Mouse (Mus musculus): ENCODE data around the gene Acap3. TPM values are rescaled to one million over a fixed set of nuclear protein-coding genes. Genes with fewer than 3 reads are reported as not detected.

Gene Acap3
- polyA plus RNA-seq, 1 experiment from 2014 or later: 34.6 TPM

GRCm38 (mm10) chr4:155898318-155898717 is 6.7 kb downstream of the Acap3 start:
- ATAC-seq (replicated peaks; ENCODE audit: low FRiP score) (no peak), DNase-seq (ENCODE audit: low spot score) (peak; percentile 22)
- Histone ChIP-seq H3K36me3 (ENCODE audit: control insufficient read depth, insufficient read depth, low read length) (peaks cover 3% of the 10 kb centered on the region; the same call in 1 of the 2 replicates), H3K9ac (ENCODE audit: low read length) (no peak overlapping the region), H3K27me3 (ENCODE audit: control insufficient read depth, insufficient read depth, low read length) (no peaks in the 10 kb centered on the region), H3K4me2 (ENCODE audit: low read depth, low read length, severe bottlenecking) (no peak overlapping the region), H3K4me1 (replicated peaks; ENCODE audit: control insufficient read depth, insufficient read depth, low read length) (peaks cover 9% of the 10 kb centered on the region; the same call in 1 of the 2 replicates), H3K4me3 (ENCODE audit: low read depth, low read length) (no peak overlapping the region), H3K9me3 (ENCODE audit: control insufficient read depth, low read length) (no peaks in the 10 kb centered on the region), H3K27ac (ENCODE audit: low read depth, low read length) (no peak overlapping the region)
- 96% methylated on average over 2 of the region's 2 CpGs for WGBS

GRCm38 (mm10) chr4:155899355-155899754 is 7.7 kb downstream of the Acap3 start:
- no peak overlapping the region for H3K4me3 ChIP-seq (ENCODE audit: low read depth, low read length)
- DNase-seq (ENCODE audit: low spot score): peak; percentile 32
- H3K4me2 ChIP-seq (ENCODE audit: low read depth, low read length, severe bottlenecking): no peak overlapping the region
- ATAC-seq (replicated peaks; ENCODE audit: low FRiP score): no peak
- H3K36me3 ChIP-seq (ENCODE audit: control insufficient read depth, insufficient read depth, low read length): peaks cover 7% of the 10 kb centered on the region; the same call in 1 of the 2 replicates
- H3K27me3 ChIP-seq (ENCODE audit: control insufficient read depth, insufficient read depth, low read length): no peaks in the 10 kb centered on the region
- 0 out of 2 replicates have a peak, but pooled peaks cover 2% of the 10 kb centered on the region for H3K4me1 ChIP-seq (replicated peaks; ENCODE audit: control insufficient read depth, insufficient read depth, low read length)
- no peaks in the 10 kb centered on the region for H3K9me3 ChIP-seq (ENCODE audit: control insufficient read depth, low read length)
- no peak overlapping the region for H3K9ac ChIP-seq (ENCODE audit: low read length)
- no peak overlapping the region for H3K27ac ChIP-seq (ENCODE audit: low read depth, low read length)
- WGBS: 97% methylated on average over 7 of the region's 7 CpGs

- Histone ChIP-seq H3K27me3 (ENCODE audit: control insufficient read depth, insufficient read depth, low read length) (no peaks in the 10 kb centered on the region), H3K4me1 (replicated peaks; ENCODE audit: control insufficient read depth, insufficient read depth, low read length) (no peaks in the 10 kb centered on the region), H3K4me3 (ENCODE audit: low read depth, low read length) (no peak overlapping the region), H3K9ac (ENCODE audit: low read length) (no peak overlapping the region), H3K27ac (ENCODE audit: low read depth, low read length) (no peak overlapping the region), H3K9me3 (ENCODE audit: control insufficient read depth, low read length) (no peaks in the 10 kb centered on the region), H3K36me3 (ENCODE audit: control insufficient read depth, insufficient read depth, low read length) (peaks cover 7% of the 10 kb centered on the region; the same call in 1 of the 2 replicates), H3K4me2 (ENCODE audit: low read depth, low read length, severe bottlenecking) (no peak overlapping the region)
- peak; percentile 42 for DNase-seq (ENCODE audit: low spot score)
- no peak for ATAC-seq (replicated peaks; ENCODE audit: low FRiP score)
- 82% methylated on average over 3 of the region's 3 CpGs for WGBS
These were observed 9.6 kb downstream of the Acap3 start for GRCm38 (mm10) chr4:155901205-155901604.

GRCm38 (mm10) chr4:155903246-155903645 is 11.6 kb downstream of the Acap3 start:
- ATAC-seq (replicated peaks; ENCODE audit: low FRiP score) (no peak), DNase-seq (ENCODE audit: low spot score) (no peak)
- Histone ChIP-seq H3K36me3 (ENCODE audit: control insufficient read depth, insufficient read depth, low read length) (peaks cover 7% of the 10 kb centered on the region; the same call in 1 of the 2 replicates), H3K27ac (ENCODE audit: low read depth, low read length) (no peak overlapping the region), H3K4me2 (ENCODE audit: low read depth, low read length, severe bottlenecking) (no peak overlapping the region), H3K9ac (ENCODE audit: low read length) (no peak overlapping the region), H3K4me3 (ENCODE audit: low read depth, low read length) (no peak overlapping the region), H3K4me1 (replicated peaks; ENCODE audit: control insufficient read depth, insufficient read depth, low read length) (no peaks in the 10 kb centered on the region), H3K27me3 (ENCODE audit: control insufficient read depth, insufficient read depth, low read length) (no peaks in the 10 kb centered on the region), H3K9me3 (ENCODE audit: control insufficient read depth, low read length) (no peaks in the 10 kb centered on the region)
- WGBS: 94% methylated on average over 13 of the region's 13 CpGs

- H3K27me3 ChIP-seq (ENCODE audit: control insufficient read depth, insufficient read depth, low read length): no peaks in the 10 kb centered on the region
- 91% methylated on average over 13 of the region's 13 CpGs for WGBS
These were observed 12.9 kb downstream of the Acap3 start for GRCm38 (mm10) chr4:155904318-155905102.

GRCm38 (mm10) chr4:155905634-155906033 is 14.0 kb downstream of the Acap3 start:
- Histone ChIP-seq H3K36me3 (ENCODE audit: control insufficient read depth, insufficient read depth, low read length) (peaks cover 4% of the 10 kb centered on the region; the same call in 1 of the 2 replicates), H3K27ac (ENCODE audit: low read depth, low read length) (no peak overlapping the region), H3K4me3 (ENCODE audit: low read depth, low read length) (no peak overlapping the region), H3K9ac (ENCODE audit: low read length) (no peak overlapping the region), H3K4me2 (ENCODE audit: low read depth, low read length, severe bottlenecking) (no peak overlapping the region), H3K4me1 (replicated peaks; ENCODE audit: control insufficient read depth, insufficient read depth, low read length) (no peaks in the 10 kb centered on the region), H3K9me3 (ENCODE audit: control insufficient read depth, low read length) (no peaks in the 10 kb centered on the region), H3K27me3 (ENCODE audit: control insufficient read depth, insufficient read depth, low read length) (no peaks in the 10 kb centered on the region)
- ATAC-seq (replicated peaks; ENCODE audit: low FRiP score) (no peak), DNase-seq (ENCODE audit: low spot score) (peak; percentile 46)
- WGBS: 91% methylated on average over 13 of the region's 13 CpGs

More at GRCm38 (mm10) chr4:155904318-155905102, 12.9 kb downstream of the Acap3 start:
- no peaks in the 10 kb centered on the region for H3K9me3 ChIP-seq (ENCODE audit: control insufficient read depth, low read length)
- no peak overlapping the region for H3K4me3 ChIP-seq (ENCODE audit: low read depth, low read length)
- H3K27ac ChIP-seq (ENCODE audit: low read depth, low read length): no peak overlapping the region
- H3K36me3 ChIP-seq (ENCODE audit: control insufficient read depth, insufficient read depth, low read length): peaks cover 7% of the 10 kb centered on the region; the same call in 1 of the 2 replicates
- H3K9ac ChIP-seq (ENCODE audit: low read length): no peak overlapping the region
- H3K4me1 ChIP-seq (replicated peaks; ENCODE audit: control insufficient read depth, insufficient read depth, low read length): no peaks in the 10 kb centered on the region
- ATAC-seq (replicated peaks; ENCODE audit: low FRiP score): no peak
- peak; percentile 58 for DNase-seq (ENCODE audit: low spot score)
- H3K4me2 ChIP-seq (ENCODE audit: low read depth, low read length, severe bottlenecking): no peak overlapping the region

- Histone ChIP-seq H3K4me3 (ENCODE audit: low read depth, low read length) (no peak overlapping the region), H3K9me3 (ENCODE audit: control insufficient read depth, low read length) (no peaks in the 10 kb centered on the region), H3K4me2 (ENCODE audit: low read depth, low read length, severe bottlenecking) (no peak overlapping the region), H3K36me3 (ENCODE audit: control insufficient read depth, insufficient read depth, low read length) (peaks cover 4% of the 10 kb centered on the region; the same call in 1 of the 2 replicates), H3K27ac (ENCODE audit: low read depth, low read length) (no peak overlapping the region), H3K27me3 (ENCODE audit: control insufficient read depth, insufficient read depth, low read length) (no peaks in the 10 kb centered on the region), H3K4me1 (replicated peaks; ENCODE audit: control insufficient read depth, insufficient read depth, low read length) (no peaks in the 10 kb centered on the region), H3K9ac (ENCODE audit: low read length) (no peak overlapping the region)
- 85% methylated on average over 9 of the region's 9 CpGs for WGBS
- peak; percentile 50 for DNase-seq (ENCODE audit: low spot score)
- no peak for ATAC-seq (replicated peaks; ENCODE audit: low FRiP score)
These were observed 14.5 kb downstream of the Acap3 start for GRCm38 (mm10) chr4:155906125-155906524.

GRCm38 (mm10) chr4:155907003-155907402 is 15.4 kb downstream of the Acap3 start:
- Histone ChIP-seq H3K4me2 (ENCODE audit: low read depth, low read length, severe bottlenecking) (no peak overlapping the region), H3K9ac (ENCODE audit: low read length) (no peak overlapping the region), H3K9me3 (ENCODE audit: control insufficient read depth, low read length) (no peaks in the 10 kb centered on the region), H3K4me1 (replicated peaks; ENCODE audit: control insufficient read depth, insufficient read depth, low read length) (no peaks in the 10 kb centered on the region), H3K4me3 (ENCODE audit: low read depth, low read length) (no peak overlapping the region), H3K27ac (ENCODE audit: low read depth, low read length) (no peak overlapping the region), H3K27me3 (ENCODE audit: control insufficient read depth, insufficient read depth, low read length) (no peaks in the 10 kb centered on the region), H3K36me3 (ENCODE audit: control insufficient read depth, insufficient read depth, low read length) (peaks cover 4% of the 10 kb centered on the region; the same call in 1 of the 2 replicates)
- DNase-seq (ENCODE audit: low spot score): no peak
- ATAC-seq (replicated peaks; ENCODE audit: low FRiP score): no peak
- WGBS: 81% methylated on average over 11 of the region's 11 CpGs
